Mouse (Mus musculus): ENCODE measurements at regions not wholly inside any gene's neighbourhood (a gene's known extent, or its start where the extent isn't known, plus 50 kb on each side); places are given as distances from the start of the nearest gene placed in this dataset.
"Not testable (repeated sequence)": the region's sequence is repeated elsewhere in the genome, so short reads cannot be mapped to it uniquely, and the experiment has no call there.

GRCm38 (mm10) chr10:99331876-99332275 is 68.8 kb downstream of the Dusp6 start:
- Histone ChIP-seq H3K4me1 (ENCODE audit: insufficient read depth, low read depth, low read length) (no peaks in the 10 kb centered on the region), H3K9me3 (replicated peaks) (peaks cover 17% of the 10 kb centered on the region), H3K36me3 (replicated peaks) (no peaks in the 10 kb centered on the region), H3K4me3 (ENCODE audit: low read depth, low read length) (no peak overlapping the region), H3K27me3 (ENCODE audit: insufficient read depth, low read length) (no peaks in the 10 kb centered on the region)
- no peak for TF ChIP-seq GATA1 (IDR thresholded peaks at IDR 0.05; ENCODE audit: borderline replicate concordance, low read length)
- no peak for TF ChIP-seq TAL1 (conservative IDR thresholded peaks at IDR 0.05; ENCODE audit: low read depth, low read length)
- no peak for TF ChIP-seq GATA2 (IDR thresholded peaks at IDR 0.05; ENCODE audit: borderline replicate concordance, low read depth, low read length)
- no peak for TF ChIP-seq CTCF (IDR thresholded peaks at IDR 0.05; ENCODE audit: low read depth, low read length)
- no peak for TF ChIP-seq POLR2AphosphoS5 (IDR thresholded peaks at IDR 0.05; ENCODE audit: insufficient replicate concordance, low read depth, low read length)
- DNase-seq (ENCODE audit: low spot score) (no peak), ATAC-seq (ENCODE audit: extremely low read depth, insufficient number of reproducible peaks, low FRiP score, poor library complexity, severe bottlenecking) (no peak)

GRCm38 (mm10) chr10:99333831-99334230 is 70.8 kb downstream of the Dusp6 start:
- Histone ChIP-seq H3K27me3 (ENCODE audit: insufficient read depth, low read length) (no peaks in the 10 kb centered on the region), H3K4me3 (ENCODE audit: low read depth, low read length) (no peak overlapping the region), H3K4me1 (ENCODE audit: insufficient read depth, low read depth, low read length) (no peaks in the 10 kb centered on the region), H3K36me3 (replicated peaks) (no peaks in the 10 kb centered on the region), H3K9me3 (replicated peaks) (peaks cover 12% of the 10 kb centered on the region)
- no peak for DNase-seq (ENCODE audit: low spot score)
- no peak for TF ChIP-seq GATA2 (IDR thresholded peaks at IDR 0.05; ENCODE audit: borderline replicate concordance, low read depth, low read length)
- no peak for TF ChIP-seq TAL1 (conservative IDR thresholded peaks at IDR 0.05; ENCODE audit: low read depth, low read length)
- TF ChIP-seq POLR2AphosphoS5 (IDR thresholded peaks at IDR 0.05; ENCODE audit: insufficient replicate concordance, low read depth, low read length) = no peak
- no peak for TF ChIP-seq CTCF (IDR thresholded peaks at IDR 0.05; ENCODE audit: low read depth, low read length)
- ATAC-seq (ENCODE audit: extremely low read depth, insufficient number of reproducible peaks, low FRiP score, poor library complexity, severe bottlenecking) = no peak

- TF ChIP-seq POLR2AphosphoS5 (IDR thresholded peaks at IDR 0.05; ENCODE audit: insufficient replicate concordance, low read depth, low read length) = no peak
- TF ChIP-seq GATA1 (IDR thresholded peaks at IDR 0.05; ENCODE audit: borderline replicate concordance, low read length) = no peak
- no peak for TF ChIP-seq GATA2 (IDR thresholded peaks at IDR 0.05; ENCODE audit: borderline replicate concordance, low read depth, low read length)
- TF ChIP-seq CTCF (IDR thresholded peaks at IDR 0.05; ENCODE audit: low read depth, low read length) = no peak
- no peak for TF ChIP-seq TAL1 (conservative IDR thresholded peaks at IDR 0.05; ENCODE audit: low read depth, low read length)
- H3K4me1 ChIP-seq (ENCODE audit: insufficient read depth, low read depth, low read length) = no peaks in the 10 kb centered on the region
- no peak for DNase-seq (ENCODE audit: low spot score)
- no peak overlapping the region for H3K4me3 ChIP-seq (ENCODE audit: low read depth, low read length)
- H3K27me3 ChIP-seq (ENCODE audit: insufficient read depth, low read length) = no peaks in the 10 kb centered on the region
- peaks cover 11% of the 10 kb centered on the region for H3K9me3 ChIP-seq (replicated peaks)
- H3K36me3 ChIP-seq (replicated peaks) = no peaks in the 10 kb centered on the region
- no peak for ATAC-seq (ENCODE audit: extremely low read depth, insufficient number of reproducible peaks, low FRiP score, poor library complexity, severe bottlenecking)
Observed at GRCm38 (mm10) chr10:99336091-99336490, 73.1 kb downstream of the Dusp6 start.

- ATAC-seq (ENCODE audit: extremely low read depth, insufficient number of reproducible peaks, low FRiP score, poor library complexity, severe bottlenecking); H3K4me3 ChIP-seq (ENCODE audit: low read depth, low read length); DNase-seq (ENCODE audit: low spot score): not testable (repeated sequence)
Observed at GRCm38 (mm10) chr10:99338790-99339189, 75.8 kb downstream of the Dusp6 start.

GRCm38 (mm10) chr10:99339291-99339912 is 76.4 kb downstream of the Dusp6 start:
- not testable (repeated sequence) for H3K9me3 ChIP-seq (replicated peaks); H3K27me3 ChIP-seq (ENCODE audit: insufficient read depth, low read length); H3K4me1 ChIP-seq (ENCODE audit: insufficient read depth, low read depth, low read length); H3K36me3 ChIP-seq (replicated peaks); ATAC-seq (ENCODE audit: extremely low read depth, insufficient number of reproducible peaks, low FRiP score, poor library complexity, severe bottlenecking); H3K4me3 ChIP-seq (ENCODE audit: low read depth, low read length); DNase-seq (ENCODE audit: low spot score)

More at GRCm38 (mm10) chr10:99338790-99339189, 75.8 kb downstream of the Dusp6 start:
- not testable (repeated sequence) for H3K9me3 ChIP-seq (replicated peaks); H3K36me3 ChIP-seq (replicated peaks); H3K27me3 ChIP-seq (ENCODE audit: insufficient read depth, low read length); H3K4me1 ChIP-seq (ENCODE audit: insufficient read depth, low read depth, low read length)

- ATAC-seq (ENCODE audit: extremely low read depth, insufficient number of reproducible peaks, low FRiP score, poor library complexity, severe bottlenecking); H3K27me3 ChIP-seq (ENCODE audit: insufficient read depth, low read length); H3K9me3 ChIP-seq (replicated peaks); H3K4me1 ChIP-seq (ENCODE audit: insufficient read depth, low read depth, low read length); H3K36me3 ChIP-seq (replicated peaks); H3K4me3 ChIP-seq (ENCODE audit: low read depth, low read length); DNase-seq (ENCODE audit: low spot score): not testable (repeated sequence)
Observed at GRCm38 (mm10) chr10:99340057-99340456, 77.0 kb downstream of the Dusp6 start.

- no peak for TF ChIP-seq GATA2 (IDR thresholded peaks at IDR 0.05; ENCODE audit: borderline replicate concordance, low read depth, low read length)
- no peak for TF ChIP-seq GATA1 (IDR thresholded peaks at IDR 0.05; ENCODE audit: borderline replicate concordance, low read length)
- no peak for TF ChIP-seq CTCF (IDR thresholded peaks at IDR 0.05; ENCODE audit: low read depth, low read length)
- no peak for TF ChIP-seq TAL1 (conservative IDR thresholded peaks at IDR 0.05; ENCODE audit: low read depth, low read length)
- TF ChIP-seq POLR2AphosphoS5 (IDR thresholded peaks at IDR 0.05; ENCODE audit: insufficient replicate concordance, low read depth, low read length) = no peak
- no peaks in the 10 kb centered on the region for H3K36me3 ChIP-seq (replicated peaks)
- H3K4me1 ChIP-seq (ENCODE audit: insufficient read depth, low read depth, low read length) = no peaks in the 10 kb centered on the region
- no peak for DNase-seq (ENCODE audit: low spot score)
- no peak for ATAC-seq (ENCODE audit: extremely low read depth, insufficient number of reproducible peaks, low FRiP score, poor library complexity, severe bottlenecking)
- H3K4me3 ChIP-seq (ENCODE audit: low read depth, low read length) = no peak overlapping the region
- peaks cover 11% of the 10 kb centered on the region for H3K9me3 ChIP-seq (replicated peaks)
- H3K27me3 ChIP-seq (ENCODE audit: insufficient read depth, low read length) = no peaks in the 10 kb centered on the region
Observed at GRCm38 (mm10) chr10:99349125-99349716, 86.2 kb downstream of the Dusp6 start.
